In the genomic region with DNA sequence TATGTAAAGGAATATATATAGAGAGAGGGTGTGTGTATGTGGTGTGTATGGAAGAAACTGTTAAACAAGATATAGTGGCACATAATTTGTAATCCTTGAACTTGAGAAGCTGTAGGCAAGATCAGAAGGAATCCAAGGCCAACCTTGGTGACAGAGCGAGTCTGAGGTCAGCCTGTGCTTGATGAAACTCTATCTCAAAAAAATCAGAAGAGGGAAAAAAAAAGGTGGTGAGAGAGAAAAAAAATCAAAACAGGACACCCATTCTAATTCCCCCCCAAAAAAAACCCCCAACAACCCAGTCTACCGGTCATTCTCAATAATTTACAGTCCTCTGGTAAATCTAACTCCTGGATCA, we compare ENCODE assay signal across 7 mouse cellular contexts. TPM values are rescaled to one million over a fixed set of nuclear protein-coding genes. Genes with fewer than 3 reads are reported as not detected.
DNase-seq lines count a peak whose midpoint lies in the region; ATAC-seq and TF ChIP-seq lines count a peak whose summit lies in the region.

No protein-coding gene starts in this region.

- WGBS in kidney, postnatal 0 days, result 13% methylated on average over 2 of the region's 2 CpGs
- WGBS in intestine, embryonic 14.5 days, result 23% methylated on average over 2 of the region's 2 CpGs
- WGBS in midbrain, embryonic 16.5 days, result 25% methylated on average over 2 of the region's 2 CpGs

- H3K4me2 ChIP-seq in kidney, postnatal 0 days (ENCODE audit: low read length), result peak overlapping the region; percentile 87; the same call in 1 of the 2 replicates
- peak overlapping the region; percentile 98 for H3K4me2 ChIP-seq in intestine, embryonic 14.5 days (ENCODE audit: low read length)
- H3K4me2 ChIP-seq in midbrain, embryonic 16.5 days (ENCODE audit: low read length), result peak overlapping the region; percentile 30

- ATAC-seq in kidney, postnatal 0 days (replicated peaks; ENCODE audit: low FRiP score, low read depth), result no peak
- 0 out of 2 replicates have a peak, but pooled peaks have one; percentile 6 for ATAC-seq in erythroblast, adult 5-6 weeks (replicated peaks; ENCODE audit: low FRiP score, poor library complexity, severe bottlenecking)
- no peak for ATAC-seq in intestine, embryonic 14.5 days (replicated peaks; ENCODE audit: low FRiP score, low TSS enrichment, low read depth)
- ATAC-seq in midbrain, embryonic 16.5 days, result no peak
- no peak for ATAC-seq in megakaryocyte-erythroid progenitor cell, adult 5-6 weeks (replicated peaks; ENCODE audit: low FRiP score, low TSS enrichment, poor library complexity, severe bottlenecking)

- no peak overlapping the region for H3K9ac ChIP-seq in kidney, postnatal 0 days (ENCODE audit: low read depth, low read length)
- no peak overlapping the region for H3K9ac ChIP-seq in intestine, embryonic 14.5 days (ENCODE audit: low read length)
- H3K9ac ChIP-seq in midbrain, embryonic 16.5 days (ENCODE audit: low read depth, low read length), result no peak overlapping the region

- no peaks in the 10 kb centered on the region for H3K27me3 ChIP-seq in kidney, postnatal 0 days (ENCODE audit: insufficient read depth, low read length)
- no peaks in the 10 kb centered on the region for H3K27me3 ChIP-seq in intestine, embryonic 14.5 days (replicated peaks; ENCODE audit: control insufficient read depth, insufficient read depth, low read length)
- H3K27me3 ChIP-seq in midbrain, embryonic 16.5 days (ENCODE audit: control insufficient read depth, insufficient read depth, low read depth, low read length), result no peaks in the 10 kb centered on the region

- no peak overlapping the region for H3K27ac ChIP-seq in kidney, postnatal 0 days
- no peak overlapping the region for H3K27ac ChIP-seq in intestine, embryonic 14.5 days (ENCODE audit: low read depth)
- H3K27ac ChIP-seq in midbrain, embryonic 16.5 days (ENCODE audit: low read length), result no peak overlapping the region

- H3K9me3 ChIP-seq in kidney, postnatal 0 days (replicated peaks; ENCODE audit: low read length), result no peaks in the 10 kb centered on the region
- no peaks in the 10 kb centered on the region for H3K9me3 ChIP-seq in intestine, embryonic 14.5 days (ENCODE audit: control insufficient read depth, low read length)
- no peaks in the 10 kb centered on the region for H3K9me3 ChIP-seq in midbrain, embryonic 16.5 days (replicated peaks; ENCODE audit: control insufficient read depth, low read length, poor library complexity, severe bottlenecking)

- H3K4me3 ChIP-seq in kidney, postnatal 0 days (replicated peaks; ENCODE audit: low read depth, low read length), result peak overlapping the region; percentile 98
- peak overlapping the region; percentile 91 for H3K4me3 ChIP-seq in intestine, embryonic 14.5 days (ENCODE audit: low read depth, low read length)
- peak overlapping the region; percentile 94 for H3K4me3 ChIP-seq in midbrain, embryonic 16.5 days (ENCODE audit: low read depth, low read length)

- no peak for DNase-seq in kidney, postnatal 0 days (ENCODE audit: low spot score)
- no peak for DNase-seq in kidney, adult 18-20 months
- DNase-seq in intestine, embryonic 14.5 days (ENCODE audit: low spot score), result no peak
- DNase-seq in yolk sac, embryonic 10.5 days (ENCODE audit: low spot score), result no peak

- peaks cover 12% of the 10 kb centered on the region; the same call in 1 of the 2 replicates for H3K4me1 ChIP-seq in kidney, postnatal 0 days (replicated peaks; ENCODE audit: insufficient read depth, low read length)
- H3K4me1 ChIP-seq in intestine, embryonic 14.5 days (replicated peaks; ENCODE audit: control insufficient read depth, insufficient read depth, low read length), result peaks cover 20% of the 10 kb centered on the region
- peaks cover 16% of the 10 kb centered on the region for H3K4me1 ChIP-seq in midbrain, embryonic 16.5 days (ENCODE audit: control insufficient read depth, insufficient read depth, low read length)

- no peak for TF ChIP-seq CTCF in kidney, postnatal 0 days (IDR thresholded peaks at IDR 0.05; ENCODE audit: low read depth)

- no peaks in the 10 kb centered on the region for H3K36me3 ChIP-seq in kidney, postnatal 0 days (ENCODE audit: insufficient read depth, low read length)
- H3K36me3 ChIP-seq in intestine, embryonic 14.5 days (ENCODE audit: control insufficient read depth, insufficient read depth, low read length), result no peaks in the 10 kb centered on the region
- H3K36me3 ChIP-seq in midbrain, embryonic 16.5 days (ENCODE audit: control insufficient read depth, insufficient read depth, low read length), result no peaks in the 10 kb centered on the region; the same call in 1 of the 2 replicates

RNA-seq across cellular contexts. Expression of a gene that starts 0.4 kb away (rescaled TPM):
- 10.4 and 12.1 TPM in 2 replicates for polyA plus RNA-seq in kidney, postnatal 0 days (2015; fragmentation: Nextera tagmentation; extraction: Ambion mirVana)
- 2.1 and 2.9 TPM in 2 replicates for total RNA-seq in erythroblast, adult 5-6 weeks (2015; ENCODE audit: low replicate concordance)
- total RNA-seq in erythroblast, adult 5-6 weeks (2017; ENCODE audit: low replicate concordance), result 1.4 and 4.0 TPM in 2 replicates
- 10.2 and 10.8 TPM in 2 replicates for polyA plus RNA-seq in intestine, embryonic 14.5 days (2014; fragmentation: Nextera tagmentation; extraction: Ambion mirVana)
- polyA plus RNA-seq in midbrain, embryonic 16.5 days (2015; fragmentation: Nextera tagmentation; extraction: Ambion mirVana), result 7.1 and 7.6 TPM in 2 replicates
- total RNA-seq in megakaryocyte-erythroid progenitor cell, adult 5-6 weeks (2014; fragmentation: Nextera tagmentation), result 14.4 and 15.5 TPM in 2 replicates
- 10.4 and 11.3 TPM in 2 replicates for total RNA-seq in megakaryocyte-erythroid progenitor cell, adult 5-6 weeks (2017)

RNA-seq across cellular contexts. Expression of a gene that starts 19.5 kb away (rescaled TPM):
- polyA plus RNA-seq in kidney, postnatal 0 days (2015; fragmentation: Nextera tagmentation; extraction: Ambion mirVana), result 5.2 and 6.6 TPM in 2 replicates
- total RNA-seq in erythroblast, adult 5-6 weeks (2015; ENCODE audit: low replicate concordance), result 0.42 TPM in 1 of 2 replicates, not detected in the other
- 3.6 and 5.9 TPM in 2 replicates for total RNA-seq in erythroblast, adult 5-6 weeks (2017; ENCODE audit: low replicate concordance)
- polyA plus RNA-seq in intestine, embryonic 14.5 days (2014; fragmentation: Nextera tagmentation; extraction: Ambion mirVana), result 4.2 and 4.4 TPM in 2 replicates
- polyA plus RNA-seq in midbrain, embryonic 16.5 days (2015; fragmentation: Nextera tagmentation; extraction: Ambion mirVana), result 5.4 and 7.3 TPM in 2 replicates
- total RNA-seq in megakaryocyte-erythroid progenitor cell, adult 5-6 weeks (2014; fragmentation: Nextera tagmentation), result 7.6 and 10.4 TPM in 2 replicates
- total RNA-seq in megakaryocyte-erythroid progenitor cell, adult 5-6 weeks (2017), result 2.5 and 4.2 TPM in 2 replicates

Comparison
In these comparisons a context has a peak if more than half of its experiments do, and no peak if none do; other contexts are left out.
1. H3K4me2 ChIP-seq: peak in every context shown above with its lines; median percentile 98 in intestine, embryonic 14.5 days; 87 in kidney, postnatal 0 days; 30 in midbrain, embryonic 16.5 days.